Mouse (Mus musculus): Measurements from ENCODE around the gene Ppp2r5c. TPM values are rescaled to one million over a fixed set of nuclear protein-coding genes. Genes with fewer than 3 reads are reported as not detected.

Gene Ppp2r5c
- polyA plus RNA-seq, 1 experiment from 2014 or later = 148 TPM

DNA sequence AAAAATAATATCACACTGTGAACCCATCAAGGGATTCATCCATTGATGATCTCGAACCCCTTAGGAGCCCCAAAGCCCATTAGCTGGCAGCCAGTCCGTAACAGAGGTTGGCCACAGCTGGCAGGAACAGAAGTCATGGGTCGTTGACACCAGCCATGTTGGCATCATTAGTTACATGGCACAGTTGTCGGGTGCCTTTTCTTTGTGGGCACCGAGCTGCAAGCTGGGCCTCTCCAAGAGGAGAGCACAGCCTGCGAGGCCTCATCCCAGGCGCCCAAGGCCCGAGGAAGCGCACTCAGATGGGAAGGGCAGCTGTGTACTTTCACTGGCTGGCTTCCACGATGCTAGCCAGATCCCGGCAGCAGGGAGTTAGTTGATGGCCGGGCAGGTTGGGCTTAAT is 64.3 kb downstream of the Ppp2r5c start:
- no peak overlapping the region for H3K4me3 ChIP-seq
- peaks cover 9% of the 10 kb centered on the region for H3K36me3 ChIP-seq
- H3K27ac ChIP-seq = no peak overlapping the region
- H3K4me1 ChIP-seq = peaks cover 28% of the 10 kb centered on the region
- H3K27me3 ChIP-seq (ENCODE audit: low read depth, poor library complexity, severe bottlenecking) = no peaks in the 10 kb centered on the region
- DNase-seq (ENCODE audit: low spot score) = no peak
- H3K9me3 ChIP-seq (replicated peaks) = no peaks in the 10 kb centered on the region
- 90% methylated on average over 12 of the region's 12 CpGs for WGBS

DNA sequence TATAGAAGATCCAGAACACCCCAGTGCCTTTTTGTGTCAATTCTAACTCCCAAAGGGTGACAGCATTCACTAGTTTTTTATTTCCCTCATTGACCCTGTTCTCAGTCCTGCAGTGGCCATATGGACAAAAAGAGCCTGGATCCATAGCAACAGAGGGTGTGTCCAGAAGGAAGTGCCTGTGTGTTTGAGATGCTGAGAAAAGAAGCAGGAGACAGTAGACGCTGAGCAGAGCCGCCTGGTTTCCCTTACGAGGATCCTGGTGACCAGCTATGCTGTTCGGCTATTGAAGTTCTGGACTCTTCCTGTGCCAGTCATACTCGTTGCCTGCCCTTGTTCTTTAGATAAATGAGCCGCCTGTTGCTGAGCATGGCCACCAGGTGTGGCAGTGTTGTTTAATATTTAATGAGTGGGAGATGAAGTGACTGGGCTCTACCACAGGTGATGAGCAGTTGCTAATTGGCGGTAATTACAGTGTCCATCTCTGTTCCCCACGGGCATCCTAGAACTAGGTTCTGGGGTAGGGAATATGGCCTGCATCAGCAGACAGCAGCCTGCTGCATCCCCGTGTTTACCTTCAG is 65.0 kb downstream of the Ppp2r5c start:
- H3K36me3 ChIP-seq = peaks cover 12% of the 10 kb centered on the region
- WGBS = 72% methylated on average over 9 of the region's 9 CpGs
- no peak for DNase-seq (ENCODE audit: low spot score)
- no peaks in the 10 kb centered on the region for H3K27me3 ChIP-seq (ENCODE audit: low read depth, poor library complexity, severe bottlenecking)
- H3K9me3 ChIP-seq (replicated peaks) = no peaks in the 10 kb centered on the region
- H3K4me3 ChIP-seq = no peak overlapping the region
- peaks cover 28% of the 10 kb centered on the region for H3K4me1 ChIP-seq
- H3K27ac ChIP-seq = no peak overlapping the region

DNA sequence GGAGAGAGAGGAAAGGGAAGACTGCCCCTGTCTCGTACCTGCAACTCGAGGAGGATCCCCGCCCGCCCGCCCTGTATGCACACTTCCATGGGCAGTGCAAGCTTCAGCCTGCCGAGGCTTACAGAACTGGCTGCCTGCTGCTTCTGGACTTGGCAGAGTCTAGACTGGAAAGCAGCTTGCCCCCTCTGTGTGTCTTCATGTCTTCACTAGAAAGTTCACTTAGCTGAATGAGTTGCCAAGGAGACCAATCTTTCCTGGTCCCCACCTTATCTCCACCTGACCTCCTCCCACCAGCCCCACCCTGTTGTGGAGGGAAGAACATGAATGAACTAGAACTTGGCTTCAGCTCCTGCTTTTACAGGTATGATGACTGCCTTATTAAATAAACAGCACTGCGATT is 66.0 kb downstream of the Ppp2r5c start:
- WGBS = 93% methylated on average over 7 of the region's 7 CpGs
- no peak overlapping the region for H3K27ac ChIP-seq
- H3K9me3 ChIP-seq (replicated peaks) = no peaks in the 10 kb centered on the region

DNA sequence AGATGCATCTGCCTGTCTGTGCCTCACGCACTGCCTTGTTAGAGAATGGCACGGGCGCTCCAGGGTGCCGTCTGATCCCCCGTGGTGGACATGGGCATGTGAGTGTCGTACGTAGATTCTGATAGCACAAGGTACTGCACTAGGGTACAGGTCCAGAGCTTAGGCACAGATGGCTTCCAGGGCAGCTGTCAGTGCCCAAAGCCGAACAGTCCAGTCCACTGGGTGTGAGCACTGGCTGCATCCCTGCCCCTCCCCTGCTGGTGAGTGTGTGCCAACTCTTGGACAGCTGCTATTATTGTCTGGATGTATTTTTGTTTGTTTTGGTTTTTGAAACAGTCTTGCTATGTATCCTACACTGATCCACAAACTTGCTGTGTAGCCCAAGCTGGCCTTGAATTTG is 68.8 kb downstream of the Ppp2r5c start:
- H3K4me3 ChIP-seq = no peak overlapping the region
- H3K4me1 ChIP-seq = 0 out of 2 replicates have a peak, but pooled peaks cover 1% of the 10 kb centered on the region
- 94% methylated on average over 8 of the region's 8 CpGs for WGBS
- no peaks in the 10 kb centered on the region for H3K9me3 ChIP-seq (replicated peaks)
- H3K36me3 ChIP-seq = peaks cover 28% of the 10 kb centered on the region
- no peaks in the 10 kb centered on the region for H3K27me3 ChIP-seq (ENCODE audit: low read depth, poor library complexity, severe bottlenecking)
- H3K27ac ChIP-seq = no peak overlapping the region
- DNase-seq (ENCODE audit: low spot score) = no peak

More for the DNA sequence above, 66.0 kb downstream of the Ppp2r5c start:
- no peak overlapping the region for H3K4me3 ChIP-seq
- H3K4me1 ChIP-seq = peaks cover 21% of the 10 kb centered on the region
- peaks cover 21% of the 10 kb centered on the region for H3K36me3 ChIP-seq
- H3K27me3 ChIP-seq (ENCODE audit: low read depth, poor library complexity, severe bottlenecking) = no peaks in the 10 kb centered on the region
- no peak for DNase-seq (ENCODE audit: low spot score)

DNA sequence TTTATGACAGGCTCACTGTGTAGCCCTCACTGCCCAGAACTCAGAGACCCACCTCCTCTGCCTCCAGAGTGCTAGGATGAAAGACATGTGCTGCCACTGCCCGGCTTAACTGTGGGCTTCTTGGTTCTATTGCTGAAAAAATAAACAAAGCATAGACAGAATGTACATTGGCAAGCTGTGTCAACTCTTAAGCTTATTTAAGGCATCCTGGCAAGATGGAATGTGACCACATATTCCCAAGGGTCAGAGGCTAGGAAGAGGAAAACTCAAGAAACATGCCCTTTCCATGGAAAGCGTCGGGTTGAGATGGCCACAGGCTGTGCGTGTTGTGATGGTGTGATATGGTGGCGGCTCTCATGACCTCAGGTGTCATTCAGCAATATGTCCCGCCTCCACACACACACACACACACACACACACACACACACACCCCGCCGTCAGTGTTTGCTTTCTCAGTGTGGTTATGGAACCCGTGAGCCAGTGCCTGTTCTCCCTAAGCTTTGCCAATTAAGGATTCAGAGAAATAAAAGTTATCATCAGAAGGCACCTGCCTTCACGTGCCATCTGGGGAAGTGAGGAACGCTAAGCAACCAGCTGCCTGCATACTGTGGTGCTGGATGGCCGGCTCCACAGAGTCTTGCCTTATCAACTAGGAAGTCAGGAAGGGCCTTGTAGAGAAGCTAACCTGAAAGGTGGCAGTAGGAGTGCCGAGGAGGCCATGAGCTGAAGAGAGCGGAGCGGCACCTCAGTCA is 73.5 kb downstream of the Ppp2r5c start:
- no peak overlapping the region for H3K27ac ChIP-seq
- 91% methylated on average over 15 of the region's 15 CpGs for WGBS
- no peaks in the 10 kb centered on the region for H3K27me3 ChIP-seq (ENCODE audit: low read depth, poor library complexity, severe bottlenecking)
- H3K36me3 ChIP-seq = peaks cover 54% of the 10 kb centered on the region
- no peaks in the 10 kb centered on the region for H3K4me1 ChIP-seq
- DNase-seq (ENCODE audit: low spot score) = no peak
- H3K4me3 ChIP-seq = no peak overlapping the region
- H3K9me3 ChIP-seq (replicated peaks) = no peaks in the 10 kb centered on the region

DNA sequence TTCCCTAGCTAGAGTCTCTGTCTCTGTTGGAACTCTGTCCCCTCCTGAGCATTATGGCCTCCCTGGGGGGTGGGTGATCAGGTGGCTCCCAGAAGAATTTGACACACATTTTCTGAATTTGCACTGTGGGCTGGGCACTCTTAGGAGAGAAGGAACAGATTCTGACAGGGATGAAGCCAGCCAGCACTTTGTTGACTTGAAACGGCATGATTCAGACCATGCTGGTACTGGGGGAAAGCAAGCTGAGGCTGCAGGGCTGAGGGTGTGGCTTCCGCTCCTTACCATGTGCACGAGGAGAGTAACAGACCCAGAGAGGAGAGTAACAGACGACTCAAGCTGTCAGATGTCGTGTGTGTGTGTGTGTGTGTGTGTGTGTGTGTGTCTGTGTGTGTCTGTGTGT is 76.6 kb downstream of the Ppp2r5c start:
- no peak for DNase-seq (ENCODE audit: low spot score)
- H3K36me3 ChIP-seq = peaks cover 57% of the 10 kb centered on the region
- no peak overlapping the region for H3K27ac ChIP-seq
- no peaks in the 10 kb centered on the region for H3K4me1 ChIP-seq
- H3K27me3 ChIP-seq (ENCODE audit: low read depth, poor library complexity, severe bottlenecking) = no peaks in the 10 kb centered on the region
- WGBS = 91% methylated on average over 5 of the region's 5 CpGs
- H3K9me3 ChIP-seq (replicated peaks) = no peaks in the 10 kb centered on the region
- no peak overlapping the region for H3K4me3 ChIP-seq

DNA sequence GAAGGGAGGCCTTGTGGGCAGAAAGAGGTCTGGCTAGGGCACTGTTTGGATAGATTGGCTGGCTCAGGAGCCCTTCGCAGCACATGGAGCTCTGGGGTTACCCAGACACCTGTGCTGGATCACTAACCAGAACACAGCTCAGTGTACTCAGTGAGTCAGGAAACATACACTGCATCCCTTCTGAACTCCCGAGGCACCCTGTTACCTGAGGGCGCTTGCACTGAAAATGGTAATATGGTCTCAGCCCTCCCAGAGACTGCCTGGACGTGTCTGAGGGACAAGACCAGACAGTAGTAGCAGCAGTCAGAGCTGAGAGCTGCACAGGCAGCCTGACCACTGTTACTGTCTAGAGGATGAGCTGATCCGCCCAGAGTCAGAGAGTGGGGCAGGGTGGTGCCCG is 85.8 kb downstream of the Ppp2r5c start:
- Histone ChIP-seq H3K9me3 (replicated peaks) (no peaks in the 10 kb centered on the region), H3K4me3 (no peak overlapping the region), H3K27me3 (ENCODE audit: low read depth, poor library complexity, severe bottlenecking) (no peaks in the 10 kb centered on the region), H3K36me3 (peaks cover 10% of the 10 kb centered on the region), H3K4me1 (peaks cover 8% of the 10 kb centered on the region), H3K27ac (no peak overlapping the region)
- no peak for DNase-seq (ENCODE audit: low spot score)
- WGBS = 93% methylated on average over 6 of the region's 6 CpGs

DNA sequence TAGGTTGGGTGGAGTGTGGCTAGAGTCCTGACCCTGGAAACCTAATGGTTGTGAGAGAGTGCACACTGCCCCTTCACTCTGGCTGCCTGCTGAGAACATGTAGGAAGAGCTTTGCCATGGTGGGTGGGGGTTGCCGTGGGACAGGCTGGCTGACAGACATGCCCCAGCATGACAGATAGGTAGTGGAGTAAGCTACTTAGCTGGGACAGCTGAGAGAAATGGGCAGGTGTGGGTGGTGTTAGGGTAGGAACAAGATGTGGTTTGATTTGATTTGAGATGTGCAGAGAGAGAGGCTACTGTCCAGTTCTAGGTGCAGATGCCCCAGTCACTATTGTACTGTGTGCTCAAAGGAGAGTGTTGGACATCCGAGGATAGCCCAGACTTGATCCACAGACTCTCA is 86.2 kb downstream of the Ppp2r5c start:
- no peak overlapping the region for H3K27ac ChIP-seq
- H3K4me3 ChIP-seq = no peak overlapping the region
- DNase-seq (ENCODE audit: low spot score) = no peak

DNA sequence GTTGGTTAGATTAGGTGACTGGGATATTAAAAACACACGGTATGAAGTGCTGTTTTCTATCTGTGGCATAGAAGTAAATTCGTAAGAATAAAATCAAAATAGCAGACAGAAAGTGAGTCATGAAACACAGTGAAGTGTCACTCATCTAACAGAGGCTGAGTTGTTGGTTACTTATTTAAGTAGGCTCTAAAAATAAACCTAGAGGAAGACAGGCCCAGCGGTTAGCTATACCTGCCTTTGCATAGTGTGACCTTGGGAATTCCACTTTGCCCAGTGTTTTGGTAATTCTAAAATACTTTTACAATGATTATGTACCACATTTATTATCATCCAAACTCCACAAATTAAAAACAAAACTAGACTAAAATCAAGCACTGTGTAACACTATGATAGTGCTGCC is 86.9 kb downstream of the Ppp2r5c start:
- WGBS = 96% methylated on average over 3 of the region's 3 CpGs
- Histone ChIP-seq H3K27me3 (ENCODE audit: low read depth, poor library complexity, severe bottlenecking) (no peaks in the 10 kb centered on the region), H3K36me3 (peaks cover 10% of the 10 kb centered on the region), H3K27ac (no peak overlapping the region), H3K9me3 (replicated peaks) (no peaks in the 10 kb centered on the region), H3K4me1 (peaks cover 10% of the 10 kb centered on the region), H3K4me3 (no peak overlapping the region)
- DNase-seq (ENCODE audit: low spot score) = no peak

More for the DNA sequence above, 86.2 kb downstream of the Ppp2r5c start:
- WGBS = 85% methylated on average over 2 of the region's 2 CpGs
- peaks cover 10% of the 10 kb centered on the region for H3K4me1 ChIP-seq
- H3K9me3 ChIP-seq (replicated peaks) = no peaks in the 10 kb centered on the region
- no peaks in the 10 kb centered on the region for H3K27me3 ChIP-seq (ENCODE audit: low read depth, poor library complexity, severe bottlenecking)
- peaks cover 10% of the 10 kb centered on the region for H3K36me3 ChIP-seq

DNA sequence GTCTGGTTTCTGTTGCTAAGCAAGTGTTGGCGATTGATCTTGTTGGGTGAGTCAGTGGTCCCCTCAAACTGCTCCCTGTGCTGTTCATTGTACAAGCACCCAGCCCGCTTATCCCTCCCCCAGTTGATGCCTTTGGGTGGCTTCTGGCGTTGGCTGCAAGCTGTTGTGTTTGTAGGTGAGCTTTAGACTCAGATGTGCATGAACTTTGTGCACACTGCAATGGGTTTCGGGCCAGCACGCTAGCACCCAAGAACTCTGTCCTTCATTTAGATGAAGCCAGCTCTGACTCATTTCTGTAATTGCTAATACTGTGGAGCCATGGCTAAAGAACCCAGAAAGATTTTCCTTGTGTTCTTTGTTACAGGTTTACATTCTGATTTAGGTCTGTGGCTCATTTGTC is 88.4 kb downstream of the Ppp2r5c start:
- H3K27ac ChIP-seq = no peak overlapping the region
- WGBS = 92% methylated on average over 5 of the region's 5 CpGs
- no peak for DNase-seq (ENCODE audit: low spot score)
- H3K4me3 ChIP-seq = no peak overlapping the region
- no peaks in the 10 kb centered on the region for H3K9me3 ChIP-seq (replicated peaks)
- H3K4me1 ChIP-seq = peaks cover 10% of the 10 kb centered on the region
- peaks cover 6% of the 10 kb centered on the region for H3K36me3 ChIP-seq
- no peaks in the 10 kb centered on the region for H3K27me3 ChIP-seq (ENCODE audit: low read depth, poor library complexity, severe bottlenecking)

DNA sequence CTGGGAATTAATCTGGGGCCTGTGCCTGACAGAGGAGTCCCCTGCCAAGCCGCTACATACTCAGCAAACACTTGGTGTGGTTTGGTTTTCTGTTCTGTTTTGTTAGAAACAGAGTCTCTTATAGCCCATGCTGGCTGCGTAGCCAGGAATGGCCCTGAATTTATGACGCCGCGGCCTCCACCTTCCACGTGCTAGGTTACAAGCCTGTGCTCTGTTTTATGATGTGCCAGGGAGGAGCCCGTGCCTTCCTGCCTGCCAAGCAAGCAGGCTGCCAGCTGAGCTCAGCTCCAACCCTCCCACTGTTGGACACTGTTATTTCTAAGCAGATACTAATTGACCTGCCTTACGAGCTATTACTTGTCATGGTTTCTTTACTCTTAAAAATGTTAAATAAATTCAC is 90.8 kb downstream of the Ppp2r5c start:
- H3K4me1 ChIP-seq = peaks cover 10% of the 10 kb centered on the region
- no peak overlapping the region for H3K4me3 ChIP-seq
- no peaks in the 10 kb centered on the region for H3K27me3 ChIP-seq (ENCODE audit: low read depth, poor library complexity, severe bottlenecking)
- no peak overlapping the region for H3K27ac ChIP-seq
- H3K36me3 ChIP-seq = peaks cover 2% of the 10 kb centered on the region; the same call in 1 of the 2 replicates
- no peak for DNase-seq (ENCODE audit: low spot score)
- H3K9me3 ChIP-seq (replicated peaks) = no peaks in the 10 kb centered on the region
- WGBS = 71% methylated on average over 8 of the region's 8 CpGs

DNA sequence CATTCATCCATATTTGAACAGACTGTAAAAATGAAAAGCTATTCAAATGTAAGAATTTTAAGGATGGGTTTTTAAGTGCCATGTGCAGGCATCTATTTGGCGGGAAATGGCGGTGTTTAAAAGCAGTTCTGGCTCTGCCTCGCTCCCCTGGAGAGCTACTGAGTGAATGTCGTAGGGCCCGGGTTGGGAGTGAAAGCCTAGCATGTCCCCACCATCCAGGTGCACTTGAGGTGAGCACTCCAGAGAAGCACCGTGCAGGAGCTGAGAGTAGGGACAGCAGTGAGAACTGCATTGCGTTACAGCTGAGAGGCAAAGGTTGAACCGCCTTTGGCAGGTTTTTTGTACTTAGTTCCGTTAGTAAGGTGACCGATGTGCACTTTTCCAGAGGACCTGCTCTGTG is 92.4 kb downstream of the Ppp2r5c start:
- peaks cover 7% of the 10 kb centered on the region; the same call in 1 of the 2 replicates for H3K36me3 ChIP-seq
- peaks cover 10% of the 10 kb centered on the region for H3K4me1 ChIP-seq
- H3K27me3 ChIP-seq (ENCODE audit: low read depth, poor library complexity, severe bottlenecking) = no peaks in the 10 kb centered on the region
- no peak overlapping the region for H3K27ac ChIP-seq
- no peaks in the 10 kb centered on the region for H3K9me3 ChIP-seq (replicated peaks)
- no peak overlapping the region for H3K4me3 ChIP-seq
- no peak for DNase-seq (ENCODE audit: low spot score)
- 95% methylated on average over 10 of the region's 10 CpGs for WGBS

DNA sequence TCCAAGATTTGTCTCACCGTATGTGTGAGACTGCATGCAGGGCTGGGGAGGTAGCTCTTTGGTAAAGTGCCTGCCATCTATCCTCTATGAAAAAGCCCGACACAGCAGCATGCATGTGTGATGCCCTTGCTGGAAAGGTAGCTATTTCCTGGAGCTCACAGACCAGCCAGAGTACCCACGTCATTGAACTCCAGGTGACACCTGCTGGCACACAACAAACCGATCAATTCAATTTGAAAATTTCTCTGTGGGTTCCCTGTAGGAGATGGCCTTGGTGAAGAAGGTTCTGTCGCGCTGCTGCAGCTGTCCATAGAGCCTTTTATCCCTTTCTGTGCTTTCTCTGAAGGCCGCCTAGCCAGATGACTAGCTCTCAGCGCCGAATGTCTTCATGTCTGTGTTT is 92.9 kb downstream of the Ppp2r5c start:
- Histone ChIP-seq H3K36me3 (peaks cover 11% of the 10 kb centered on the region), H3K9me3 (replicated peaks) (no peaks in the 10 kb centered on the region), H3K27me3 (ENCODE audit: low read depth, poor library complexity, severe bottlenecking) (no peaks in the 10 kb centered on the region), H3K27ac (no peak overlapping the region), H3K4me1 (peaks cover 10% of the 10 kb centered on the region), H3K4me3 (no peak overlapping the region)
- 88% methylated on average over 9 of the region's 9 CpGs for WGBS
- DNase-seq (ENCODE audit: low spot score) = no peak
